Mouse (Mus musculus) thymus, postnatal 4 days (tissue): ENCODE results near the gene Utp4.
"Not testable (repeated sequence)": the region's sequence is repeated elsewhere in the genome, so short reads cannot be mapped to it uniquely, and the experiment has no call there.

Experiments used
- DNase-seq: peaks from one replicate; pipeline ENCODE4 v3.0.0; 2021

Gene Utp4

GRCm38 (mm10) chr8:106893481-106894156, at the start of gene Utp4:
TSS of gene Utp4 (plus strand) at chr8:106893636.
- peak; percentile 92 for DNase-seq

GRCm38 (mm10) chr8:106850034-106850433, 43.4 kb upstream of the Utp4 start:
- no peak for DNase-seq

GRCm38 (mm10) chr8:106854534-106855241, 38.7 kb upstream of the Utp4 start:
- no peak for DNase-seq

GRCm38 (mm10) chr8:106855242-106855562, 38.2 kb upstream of the Utp4 start:
- DNase-seq: no peak

- no peak for DNase-seq
These were observed 30.6 kb upstream of the Utp4 start for GRCm38 (mm10) chr8:106862845-106863244.

GRCm38 (mm10) chr8:106865354-106865753, 28.1 kb upstream of the Utp4 start:
- DNase-seq: no peak

- no peak for DNase-seq
These were observed 23.4 kb upstream of the Utp4 start, which contains the start of gene Has3 for GRCm38 (mm10) chr8:106870051-106870450. TSS of gene Has3 (plus strand) at chr8:106870242.

GRCm38 (mm10) chr8:106870537-106871327, 22.7 kb upstream of the Utp4 start:
- peak; percentile 68 for DNase-seq

- DNase-seq: no peak
These were observed 22.0 kb upstream of the Utp4 start for GRCm38 (mm10) chr8:106871328-106871926.

- peak; percentile 29 for DNase-seq
These were observed 21.5 kb upstream of the Utp4 start for GRCm38 (mm10) chr8:106871931-106872371.

- no peak for DNase-seq
These were observed 20.9 kb upstream of the Utp4 start for GRCm38 (mm10) chr8:106872454-106873034.

GRCm38 (mm10) chr8:106880121-106880707, 13.2 kb upstream of the Utp4 start:
- no peak for DNase-seq

GRCm38 (mm10) chr8:106884094-106884493, 9.3 kb upstream of the Utp4 start:
- not testable (repeated sequence) for DNase-seq

- not testable (repeated sequence) for DNase-seq
These were observed 8.5 kb upstream of the Utp4 start for GRCm38 (mm10) chr8:106884826-106885400.

- peak; percentile 89 for DNase-seq
These were observed 5.9 kb upstream of the Utp4 start for GRCm38 (mm10) chr8:106887336-106888189.

GRCm38 (mm10) chr8:106888803-106889202, 4.6 kb upstream of the Utp4 start:
- DNase-seq: no peak

GRCm38 (mm10) chr8:106892210-106892805, 1.1 kb upstream of the Utp4 start:
- peak; percentile 65 for DNase-seq

GRCm38 (mm10) chr8:106892806-106893451, 507 bp upstream of the Utp4 start:
- peak; percentile 81 for DNase-seq

- no peak for DNase-seq
These were observed 6.0 kb downstream of the Utp4 start for GRCm38 (mm10) chr8:106899473-106899872.
